Mouse (Mus musculus) MN1 (cell line): ENCODE measurements around the gene Lrrc3c.
"Not testable (repeated sequence)": the region's sequence is repeated elsewhere in the genome, so short reads cannot be mapped to it uniquely, and the experiment has no call there.

Source experiments
- DNase-seq: peaks from one replicate; pipeline ENCODE4 v3.0.0-alpha.2; 2016; ENCODE audit warnings: low spot score

Gene Lrrc3c

DNA sequence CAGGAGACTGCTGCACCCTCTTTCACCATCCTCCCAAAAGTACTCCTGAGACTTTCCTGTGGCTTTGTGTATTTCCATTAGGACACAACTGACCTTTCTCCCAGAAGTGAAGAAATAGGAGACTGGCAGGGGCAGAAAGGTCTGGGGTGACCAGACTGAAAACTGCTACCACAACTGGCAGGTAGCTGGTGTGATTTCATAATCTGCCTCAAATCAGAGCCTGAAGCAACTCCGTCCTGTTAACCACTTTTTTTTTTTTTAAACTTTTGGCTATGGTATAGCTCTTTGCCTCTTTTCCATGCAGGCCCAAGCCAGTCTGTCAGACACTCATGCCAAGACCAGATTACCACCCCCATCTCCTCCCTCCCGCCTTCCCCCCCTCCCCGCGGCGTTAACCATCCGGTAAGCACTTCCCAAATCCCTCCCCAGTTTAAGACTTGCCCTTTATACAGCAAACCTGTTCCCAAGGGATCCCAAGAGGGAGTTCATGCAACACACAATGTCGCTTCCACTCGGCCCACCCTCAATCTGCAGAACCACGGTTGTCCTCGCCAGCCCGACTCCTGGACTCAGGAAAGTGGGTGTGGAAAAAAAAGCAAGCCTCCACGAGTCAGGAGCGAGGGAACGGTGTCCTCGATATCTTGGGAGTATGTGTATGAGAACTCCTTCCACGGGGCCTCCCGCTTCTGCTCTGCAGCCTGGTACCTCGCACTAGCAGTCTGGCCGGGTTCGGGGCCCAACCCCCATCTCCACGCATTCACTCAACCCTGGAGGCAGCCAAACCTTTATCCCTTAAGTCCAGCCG lies 11.8 kb upstream of the Lrrc3c start:
- peak; percentile 41 for DNase-seq

DNA sequence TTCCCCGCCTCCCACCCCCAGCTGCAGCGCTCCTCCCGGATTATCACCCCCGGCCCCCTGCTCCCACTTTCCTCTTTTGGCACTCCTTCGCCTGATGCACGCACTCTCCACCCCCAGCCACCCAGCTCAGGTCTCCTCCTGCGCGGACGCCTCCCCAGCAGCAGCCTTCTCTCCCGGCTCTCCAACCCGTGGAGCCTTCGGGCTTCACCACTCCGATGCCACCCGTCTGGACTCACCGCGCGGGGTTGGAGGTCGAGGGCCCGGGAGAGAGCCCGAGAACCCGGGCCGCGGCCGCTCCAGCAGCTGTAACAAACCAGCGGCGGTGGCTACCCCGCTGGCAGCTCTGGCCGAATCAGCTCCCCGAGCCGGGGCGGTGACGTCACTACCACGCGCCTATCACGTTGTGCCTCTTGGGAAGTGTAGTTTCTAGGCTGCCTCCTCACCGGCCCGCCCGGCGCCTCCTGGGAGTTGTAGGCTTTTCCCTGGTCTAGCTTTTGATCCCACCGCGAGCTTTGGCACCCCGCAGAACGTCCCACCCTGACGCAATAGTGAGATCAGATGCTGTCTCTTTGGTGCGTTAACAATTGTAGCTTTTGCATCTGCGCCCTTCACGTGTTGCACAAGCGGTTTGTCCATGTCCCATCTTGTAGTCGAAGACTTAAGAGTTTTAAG lies 11.1 kb upstream of the Lrrc3c start, which contains the start of gene Ormdl3:
Ormdl3 (minus strand) TSS at position 477 of the 672 bp plus-strand sequence.
- peak; percentile 99 for DNase-seq

DNA sequence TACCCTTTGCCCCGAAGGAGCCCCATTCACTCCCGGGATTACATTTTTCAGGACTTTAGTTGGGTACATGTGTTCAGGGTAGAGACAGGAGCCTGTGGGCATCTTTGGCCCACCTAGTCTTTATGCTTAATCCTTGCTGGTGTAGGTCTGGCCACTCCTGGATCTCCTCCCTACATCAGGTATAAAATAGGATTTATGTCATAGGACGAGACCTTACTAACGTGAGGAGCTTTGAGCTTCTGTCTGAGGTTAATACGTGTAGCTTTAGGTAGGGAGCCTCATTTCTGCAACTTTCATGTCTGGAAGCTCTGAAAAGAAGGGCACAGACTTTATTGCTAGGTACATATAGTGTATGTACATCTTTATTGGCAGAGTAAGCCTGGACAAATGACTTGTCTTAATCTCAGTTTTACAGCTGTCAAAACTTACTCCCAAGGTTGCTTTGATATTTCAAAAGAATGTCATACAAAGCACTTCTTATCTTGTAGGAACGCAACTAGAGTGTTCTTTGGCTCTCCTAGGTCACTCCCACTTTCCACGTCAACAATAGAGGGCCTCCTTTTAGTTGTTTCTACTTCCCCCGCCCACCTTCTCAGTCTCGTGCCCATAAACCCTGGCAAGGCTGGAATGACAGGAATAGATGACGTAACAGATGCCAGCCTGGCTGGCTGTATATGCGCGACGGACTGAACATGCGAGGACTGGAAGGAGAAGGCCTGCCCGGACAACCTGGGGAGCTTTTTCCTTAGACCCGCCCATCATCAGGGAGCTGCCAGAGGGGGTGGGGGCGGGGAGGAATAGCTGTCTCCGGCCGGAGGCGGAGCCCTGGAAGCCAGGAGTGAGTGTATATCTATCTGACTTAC lies 10.2 kb upstream of the Lrrc3c start:
- peak; percentile 91 for DNase-seq

GRCm38 (mm10) chr11:98588833-98589281 lies 9.2 kb upstream of the Lrrc3c start:
- DNase-seq: peak; percentile 43

- DNase-seq: no peak
Measured at GRCm38 (mm10) chr11:98589306-98589705, 8.8 kb upstream of the Lrrc3c start.

- DNase-seq: peak; percentile 33
Measured at GRCm38 (mm10) chr11:98590548-98591445, 7.3 kb upstream of the Lrrc3c start.

- DNase-seq: no peak
Measured at GRCm38 (mm10) chr11:98595021-98595420, 3.1 kb upstream of the Lrrc3c start.

- DNase-seq: no peak
Measured at GRCm38 (mm10) chr11:98595473-98595872, 2.6 kb upstream of the Lrrc3c start.

- no peak for DNase-seq
Measured at GRCm38 (mm10) chr11:98595955-98596354, 2.1 kb upstream of the Lrrc3c start.

DNA sequence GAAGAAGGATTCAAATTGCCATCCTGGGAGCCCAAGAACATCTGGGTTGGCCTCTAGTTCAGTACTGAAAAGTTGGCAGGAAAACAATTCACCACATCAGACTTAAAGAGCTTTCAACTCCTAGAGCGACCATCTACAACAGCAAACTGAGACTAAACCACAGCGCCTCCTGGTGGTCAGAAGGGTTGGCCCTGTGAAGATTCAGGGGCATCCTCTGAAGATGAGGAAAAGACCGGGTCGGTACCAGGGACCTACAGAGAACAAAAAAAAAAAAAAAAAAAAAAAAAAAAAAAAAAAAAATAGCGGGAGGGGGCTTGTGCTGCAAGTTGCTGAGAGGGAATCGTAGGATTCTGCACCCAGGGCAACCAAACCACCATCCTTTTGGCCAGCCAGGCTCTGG lies 728 bp upstream of the Lrrc3c start:
- DNase-seq: peak; percentile 63

GRCm38 (mm10) chr11:98598851-98599290 lies 780 bp downstream of the Lrrc3c start:
- DNase-seq: no peak

- no peak for DNase-seq
Measured at GRCm38 (mm10) chr11:98599291-98599690, 1.2 kb downstream of the Lrrc3c start.

- DNase-seq: no peak
Measured at GRCm38 (mm10) chr11:98602090-98602690, 4.1 kb downstream of the Lrrc3c start.

GRCm38 (mm10) chr11:98603953-98604352 lies 5.9 kb downstream of the Lrrc3c start:
- DNase-seq: no peak

GRCm38 (mm10) chr11:98604911-98605310 lies 6.8 kb downstream of the Lrrc3c start:
- DNase-seq: not testable (repeated sequence)

DNA sequence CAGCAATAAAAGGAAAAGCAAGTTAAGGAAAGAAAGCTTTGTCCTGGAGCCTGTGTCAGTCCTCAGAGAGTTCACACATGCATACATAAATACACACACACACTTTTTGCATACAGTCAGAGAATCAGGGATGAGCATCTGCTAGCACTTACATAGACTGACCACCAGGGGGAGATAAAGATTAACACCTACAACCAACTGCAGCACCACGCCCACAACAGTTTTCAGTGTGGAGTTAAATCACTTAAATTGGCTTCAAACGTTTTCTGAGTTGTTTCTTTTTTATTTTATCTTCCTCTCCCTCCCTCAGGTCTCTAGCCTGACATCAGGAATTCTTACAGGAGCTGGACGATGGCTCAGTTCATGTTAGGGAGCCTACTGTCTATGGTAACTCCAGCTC lies 8.7 kb downstream of the Lrrc3c start:
- DNase-seq: peak; percentile 69

GRCm38 (mm10) chr11:98620791-98621190 lies 22.7 kb downstream of the Lrrc3c start:
- no peak for DNase-seq

DNA sequence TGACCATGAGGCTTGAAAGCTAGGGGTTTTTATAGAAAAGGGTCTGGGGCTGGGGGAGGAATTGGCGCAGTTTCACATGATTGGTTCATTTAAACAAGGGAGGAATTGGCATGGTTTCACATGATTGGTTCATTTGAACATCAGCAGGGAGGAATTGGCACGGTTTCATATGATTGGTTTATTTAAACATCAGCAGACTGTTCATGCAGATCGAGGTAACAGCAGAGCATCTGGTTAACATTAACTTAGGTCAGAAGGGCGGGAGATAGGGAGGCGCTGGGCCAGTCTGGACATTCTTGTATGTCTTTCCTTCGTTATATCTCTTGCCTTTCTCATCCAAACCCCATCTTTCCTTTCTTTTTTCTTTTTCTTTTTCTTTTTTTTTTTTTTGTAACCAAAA lies 25.9 kb downstream of the Lrrc3c start:
- not testable (repeated sequence) for DNase-seq

- not testable (repeated sequence) for DNase-seq
Measured at GRCm38 (mm10) chr11:98624381-98624780, 26.3 kb downstream of the Lrrc3c start.

DNA sequence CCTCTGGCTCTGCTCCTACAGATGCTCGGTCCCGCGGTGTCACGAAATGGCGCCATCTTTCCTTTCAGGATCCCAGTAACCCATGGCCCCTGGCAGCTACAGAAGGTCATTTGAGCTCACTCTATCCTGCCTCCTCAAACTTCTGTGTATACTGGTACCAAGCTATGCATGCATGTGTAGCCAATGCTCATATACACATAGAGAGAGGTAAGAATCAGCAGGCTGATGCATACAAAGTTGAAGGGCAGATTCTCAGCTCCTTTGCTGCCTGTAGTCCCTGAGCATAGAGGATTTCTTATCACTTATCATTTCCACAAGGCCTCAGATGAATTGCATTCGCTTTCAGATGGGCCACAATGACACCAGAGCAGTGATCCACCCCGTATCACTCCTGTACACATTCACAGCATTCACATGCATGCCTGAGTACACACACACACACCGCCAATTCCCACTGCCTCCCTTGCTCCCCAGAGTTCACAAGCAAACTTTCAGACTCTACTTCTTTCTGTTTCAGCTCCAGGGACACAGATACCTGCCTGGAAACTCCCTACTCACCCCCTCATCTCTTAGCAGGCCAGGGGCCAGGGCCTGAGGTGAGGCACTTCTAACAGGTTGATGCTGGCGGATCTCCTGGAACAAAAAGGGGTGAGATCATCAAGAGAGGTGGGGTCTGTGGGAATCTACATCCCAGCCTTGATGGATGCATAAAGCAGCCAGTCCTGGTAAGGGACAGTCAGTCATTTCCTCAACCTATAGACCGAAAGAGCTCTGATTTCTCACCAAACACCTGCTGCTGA lies 27.7 kb downstream of the Lrrc3c start, which contains the start of the genes Gm12355 and Gsdma3:
Gm12355 (minus strand) TSS at position 51 of the 800 bp plus-strand sequence.
Gsdma3 (plus strand) TSS at position 750 of the 800 bp plus-strand sequence.
- DNase-seq: no peak
